Mouse (Mus musculus) forebrain, embryonic 13.5 days (tissue): ENCODE measurements at regions not wholly inside any gene's neighbourhood (a gene's known extent, or its start where the extent isn't known, plus 50 kb on each side); places are given as distances from the start of the nearest gene placed in this dataset.

Experiments used
- ATAC-seq: fragments of 200-750 bp; cut with Nextera tagmentation; 2 replicates; pipeline ENCODE4 v1.8.0; 2017
- H3K27ac ChIP-seq: fragments of 300-500 bp; sonication (generic); 2 replicates; pipeline ENCODE4 v1.5.1; 2015; ENCODE audit warnings: inconsistent platforms, mild to moderate bottlenecking, moderate library complexity
- H3K27me3 ChIP-seq: fragments of 300-500 bp; sonication (generic); 2 replicates; pipeline ENCODE4 v1.6.1; 2015; ENCODE audit warnings: mild to moderate bottlenecking, inconsistent platforms
- H3K36me3 ChIP-seq: fragments of 300-500 bp; sonication (generic); 2 replicates; pipeline ENCODE4 v1.6.1; 2015; ENCODE audit warnings: mild to moderate bottlenecking, inconsistent platforms; ENCODE audit not compliant: poor library complexity, severe bottlenecking
- H3K4me1 ChIP-seq: fragments of 300-500 bp; sonication (generic); 2 replicates; pipeline ENCODE4 v1.6.1; 2015; ENCODE audit warnings: inconsistent platforms
- H3K4me2 ChIP-seq: fragments of 300-500 bp; sonication (generic); 2 replicates; pipeline ENCODE4 v1.6.1; 2015; ENCODE audit warnings: inconsistent platforms, mild to moderate bottlenecking, moderate library complexity
- H3K4me3 ChIP-seq: fragments of 300-500 bp; sonication (generic); 2 replicates; pipeline ENCODE4 v1.5.1; 2015; ENCODE audit warnings: mild to moderate bottlenecking, inconsistent platforms
- H3K9ac ChIP-seq: fragments of 300-500 bp; sonication (generic); 2 replicates; pipeline ENCODE4 v1.6.1; 2015; ENCODE audit warnings: mild to moderate bottlenecking, inconsistent platforms
- H3K9me3 ChIP-seq: fragments of 300-500 bp; sonication (generic); replicated peaks from 2 replicates; pipeline ENCODE4 v1.6.1; 2016; ENCODE audit warnings: inconsistent platforms
- WGBS: fragments of 180-500 bp; shearing (Covaris S2); methylation state at CpG from one replicate; pipeline ENCODE4 v1.1.7; 2015; 5-methylcytosine and 5-hydroxymethylcytosine counted together

DNA sequence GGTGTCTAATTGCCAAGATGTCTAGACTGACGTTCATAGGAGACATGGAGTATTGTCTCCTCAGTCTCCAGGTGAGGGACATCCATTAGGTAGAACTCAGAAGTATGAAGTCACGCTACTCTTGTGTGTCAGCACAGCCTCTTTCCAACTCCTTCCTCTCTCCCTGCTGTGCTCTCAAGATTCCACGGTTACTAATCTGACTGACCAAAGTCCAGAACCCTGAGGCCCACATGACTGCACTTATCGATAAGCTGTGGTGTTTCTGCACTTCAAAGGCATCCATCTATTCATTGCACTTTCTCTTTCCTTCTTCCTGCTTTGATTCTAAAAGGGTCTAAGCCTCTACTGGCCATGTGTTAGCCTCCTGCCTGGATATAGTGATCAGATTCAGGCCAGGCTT is 107.4 kb upstream of the Neo1 start:
- Histone ChIP-seq H3K27ac (no peak overlapping the region), H3K27me3 (no peaks in the 10 kb centered on the region), H3K9me3 (no peaks in the 10 kb centered on the region), H3K36me3 (no peaks in the 10 kb centered on the region), H3K4me3 (no peak overlapping the region), H3K4me1 (no peaks in the 10 kb centered on the region), H3K9ac (no peak overlapping the region), H3K4me2 (no peak overlapping the region)
- WGBS, result 88% methylated on average over 4 of the region's 4 CpGs
- ATAC-seq, result no peak

GRCm38 (mm10) chr9:59134171-59135041 is 98.2 kb upstream of the Neo1 start:
- Histone ChIP-seq H3K27me3 (no peaks in the 10 kb centered on the region), H3K36me3 (no peaks in the 10 kb centered on the region), H3K27ac (no peak overlapping the region), H3K9me3 (no peaks in the 10 kb centered on the region), H3K4me1 (peaks cover 11% of the 10 kb centered on the region), H3K4me2 (no peak overlapping the region), H3K4me3 (no peak overlapping the region), H3K9ac (no peak overlapping the region)
- ATAC-seq, result no peak
- 42% methylated on average over 15 of the region's 15 CpGs for WGBS

- 78% methylated on average over 9 of the region's 9 CpGs for WGBS
- Histone ChIP-seq H3K4me1 (peaks cover 12% of the 10 kb centered on the region), H3K4me3 (no peak overlapping the region), H3K9me3 (no peaks in the 10 kb centered on the region), H3K36me3 (no peaks in the 10 kb centered on the region), H3K4me2 (no peak overlapping the region), H3K9ac (no peak overlapping the region), H3K27ac (no peak overlapping the region), H3K27me3 (no peaks in the 10 kb centered on the region)
- no peak for ATAC-seq
Observed at GRCm38 (mm10) chr9:59129699-59130340, 93.6 kb upstream of the Neo1 start.

- Histone ChIP-seq H3K9ac (no peak overlapping the region), H3K4me1 (peaks cover 6% of the 10 kb centered on the region; the same call in 1 of the 2 replicates)
- WGBS, result 95% methylated on average over 1 of the region's 1 CpGs
Observed at GRCm38 (mm10) chr9:59129252-59129651, 93.0 kb upstream of the Neo1 start.

GRCm38 (mm10) chr9:59128023-59128422 is 91.8 kb upstream of the Neo1 start:
- H3K9ac ChIP-seq, result no peak overlapping the region
- no peaks in the 10 kb centered on the region for H3K9me3 ChIP-seq
- H3K27me3 ChIP-seq, result no peaks in the 10 kb centered on the region
- no peak overlapping the region; the same call in 1 of the 2 replicates for H3K27ac ChIP-seq
- no peaks in the 10 kb centered on the region for H3K36me3 ChIP-seq
- no peak overlapping the region for H3K4me2 ChIP-seq
- H3K4me1 ChIP-seq, result peaks cover 6% of the 10 kb centered on the region; the same call in 1 of the 2 replicates
- no peak overlapping the region for H3K4me3 ChIP-seq
- 77% methylated on average over 2 of the region's 2 CpGs for WGBS
- no peak for ATAC-seq

More at GRCm38 (mm10) chr9:59129252-59129651, 93.0 kb upstream of the Neo1 start:
- H3K27me3 ChIP-seq, result no peaks in the 10 kb centered on the region
- no peak overlapping the region for H3K4me2 ChIP-seq
- no peaks in the 10 kb centered on the region for H3K9me3 ChIP-seq
- H3K27ac ChIP-seq, result no peak overlapping the region
- H3K36me3 ChIP-seq, result no peaks in the 10 kb centered on the region
- ATAC-seq, result no peak
- H3K4me3 ChIP-seq, result no peak overlapping the region

DNA sequence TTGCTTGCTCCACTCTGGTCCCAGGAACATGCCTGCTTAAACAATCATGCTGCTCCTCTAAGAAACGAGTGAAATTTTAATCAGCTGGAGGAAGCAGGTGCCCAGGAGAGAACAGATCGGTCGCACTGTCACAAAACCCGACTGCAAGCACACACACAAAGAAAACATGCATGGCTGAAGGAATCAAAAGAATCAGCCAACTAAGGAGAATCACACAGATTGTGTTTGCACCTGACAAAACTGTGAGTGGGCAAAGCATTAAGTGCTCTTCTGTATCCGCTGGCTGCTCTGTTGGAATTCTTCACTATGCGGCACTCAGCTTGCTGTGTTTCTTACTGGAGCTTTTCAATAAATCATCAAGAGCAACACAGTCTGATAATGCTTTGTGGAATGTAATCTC is 89.6 kb upstream of the Neo1 start:
- WGBS, result 65% methylated on average over 6 of the region's 6 CpGs
- Histone ChIP-seq H3K4me1 (peaks cover 6% of the 10 kb centered on the region; the same call in 1 of the 2 replicates), H3K36me3 (no peaks in the 10 kb centered on the region), H3K4me3 (no peak overlapping the region), H3K4me2 (no peak overlapping the region), H3K9me3 (no peaks in the 10 kb centered on the region), H3K9ac (no peak overlapping the region), H3K27ac (no peak overlapping the region), H3K27me3 (no peaks in the 10 kb centered on the region)
- ATAC-seq, result no peak

DNA sequence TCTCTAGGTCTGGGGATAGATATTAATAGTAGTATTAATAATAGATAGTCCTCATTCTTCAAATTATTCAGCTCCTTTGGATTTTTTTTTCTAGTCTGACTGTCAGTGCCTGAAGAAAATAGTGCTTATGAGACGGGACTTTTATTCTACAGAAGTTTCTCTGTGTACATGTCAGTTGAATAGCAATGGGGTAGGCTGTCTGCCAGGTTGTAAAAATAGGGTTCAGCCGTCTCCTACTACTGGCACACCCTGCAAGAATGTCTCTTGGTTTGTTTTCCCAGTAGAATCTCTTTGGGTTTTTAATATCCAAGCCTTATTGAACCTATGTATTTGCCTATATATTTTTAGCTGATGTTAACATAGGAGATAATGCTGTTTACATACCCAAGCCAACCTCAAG is 80.3 kb upstream of the Neo1 start:
- no peak overlapping the region for H3K4me2 ChIP-seq
- no peak overlapping the region for H3K4me3 ChIP-seq
- H3K4me1 ChIP-seq, result no peaks in the 10 kb centered on the region
- no peaks in the 10 kb centered on the region for H3K27me3 ChIP-seq
- WGBS, result 47% methylated on average over 2 of the region's 2 CpGs
- no peaks in the 10 kb centered on the region for H3K36me3 ChIP-seq
- no peak overlapping the region for H3K27ac ChIP-seq
- H3K9me3 ChIP-seq, result no peaks in the 10 kb centered on the region
- H3K9ac ChIP-seq, result no peak overlapping the region
- no peak for ATAC-seq

DNA sequence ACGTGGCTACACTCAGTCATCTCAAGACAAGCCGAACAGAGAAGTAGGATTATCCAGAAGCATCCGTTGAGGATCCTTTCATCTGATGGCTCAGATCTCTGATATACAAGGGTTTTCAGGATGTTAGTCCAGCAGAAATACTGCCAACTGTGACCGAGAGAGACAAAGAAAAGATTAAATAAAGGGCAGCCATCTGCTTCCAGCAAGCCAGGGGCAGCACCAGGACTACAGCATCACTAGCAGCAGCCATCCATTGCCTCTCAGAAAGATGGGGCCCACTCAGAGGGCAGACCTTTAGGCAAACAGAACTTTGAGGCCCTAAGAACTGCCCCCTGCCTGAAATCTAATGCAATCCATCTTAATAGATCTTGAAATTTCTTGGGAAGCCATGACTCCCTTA is 77.6 kb upstream of the Neo1 start:
- no peak overlapping the region for H3K4me3 ChIP-seq
- H3K9me3 ChIP-seq, result no peaks in the 10 kb centered on the region
- H3K36me3 ChIP-seq, result no peaks in the 10 kb centered on the region
- no peak overlapping the region for H3K27ac ChIP-seq
- H3K4me2 ChIP-seq, result no peak overlapping the region
- ATAC-seq, result no peak
- no peaks in the 10 kb centered on the region for H3K4me1 ChIP-seq
- H3K9ac ChIP-seq, result no peak overlapping the region
- 54% methylated on average over 4 of the region's 4 CpGs for WGBS
- no peaks in the 10 kb centered on the region for H3K27me3 ChIP-seq

DNA sequence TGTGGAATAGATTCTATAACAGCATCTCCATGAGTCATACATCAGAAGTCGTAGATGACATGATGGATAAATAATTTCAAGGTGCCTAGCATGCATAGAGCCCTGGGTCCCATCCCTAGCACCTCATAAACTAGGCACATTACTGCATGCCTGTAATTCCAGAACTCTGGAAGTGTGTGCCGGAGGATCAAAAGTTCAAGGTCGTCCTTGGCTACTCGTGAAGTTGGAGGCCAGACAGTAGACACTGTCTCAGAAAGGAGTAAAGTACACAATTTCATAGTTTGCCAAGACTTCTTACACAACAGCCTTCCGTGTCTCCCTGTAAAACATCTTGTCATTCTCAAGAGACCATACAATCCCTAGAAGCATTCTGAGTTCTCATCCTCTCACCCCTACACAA is 63.5 kb upstream of the Neo1 start:
- H3K4me3 ChIP-seq, result no peak overlapping the region
- no peaks in the 10 kb centered on the region for H3K27me3 ChIP-seq
- H3K4me1 ChIP-seq, result peaks cover 29% of the 10 kb centered on the region
- H3K36me3 ChIP-seq, result no peaks in the 10 kb centered on the region
- H3K9ac ChIP-seq, result no peak overlapping the region
- no peak for ATAC-seq
- H3K27ac ChIP-seq, result no peak overlapping the region
- H3K9me3 ChIP-seq, result no peaks in the 10 kb centered on the region
- H3K4me2 ChIP-seq, result no peak overlapping the region
- 94% methylated on average over 5 of the region's 5 CpGs for WGBS

- peak; percentile 43; the same call in 1 of the 2 replicates for ATAC-seq
- Histone ChIP-seq H3K4me3 (no peak overlapping the region), H3K9ac (no peak overlapping the region), H3K9me3 (no peaks in the 10 kb centered on the region), H3K27ac (no peak overlapping the region), H3K4me1 (peaks cover 29% of the 10 kb centered on the region), H3K36me3 (no peaks in the 10 kb centered on the region), H3K27me3 (no peaks in the 10 kb centered on the region), H3K4me2 (no peak overlapping the region)
- 47% methylated on average over 4 of the region's 4 CpGs for WGBS
Observed at GRCm38 (mm10) chr9:59097564-59097963, 61.3 kb upstream of the Neo1 start.

DNA sequence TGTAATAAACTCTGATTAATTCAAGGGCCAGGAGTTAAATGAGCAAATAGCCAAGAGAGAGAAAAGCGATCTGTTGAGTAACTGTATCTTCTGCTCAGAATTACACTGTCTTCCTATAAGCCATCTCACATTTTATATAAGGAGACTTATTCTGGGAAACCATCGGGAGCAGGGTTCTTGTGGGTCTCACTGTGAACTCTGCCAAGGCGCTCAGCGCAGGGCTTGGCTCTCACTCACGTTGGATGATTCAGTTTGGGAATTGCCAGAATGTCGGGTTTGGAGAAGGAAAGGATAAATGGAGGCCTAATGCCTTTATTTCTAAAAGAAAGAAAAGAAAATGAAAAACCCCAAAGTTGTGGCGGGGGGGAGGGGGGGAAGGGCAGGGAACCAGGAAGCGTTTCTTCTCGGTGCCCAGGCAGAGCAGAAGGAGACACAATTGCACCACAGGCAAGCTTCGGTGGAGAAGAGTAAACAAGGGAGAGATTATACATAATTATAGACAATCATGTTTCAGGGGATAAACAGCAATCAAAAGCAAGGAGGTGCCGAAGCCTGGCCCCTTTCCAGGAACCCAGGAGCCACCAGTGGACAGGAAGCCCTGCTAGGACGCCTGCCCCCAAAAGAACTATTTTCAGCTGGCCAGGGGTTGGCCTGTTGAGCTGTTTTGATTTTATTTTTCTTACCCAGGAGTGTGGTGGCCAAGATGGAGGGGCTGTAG is 60.5 kb upstream of the Neo1 start:
- Histone ChIP-seq H3K4me3 (no peak overlapping the region), H3K27ac (no peak overlapping the region), H3K4me2 (no peak overlapping the region), H3K9ac (no peak overlapping the region), H3K9me3 (no peaks in the 10 kb centered on the region), H3K36me3 (no peaks in the 10 kb centered on the region), H3K27me3 (no peaks in the 10 kb centered on the region), H3K4me1 (peaks cover 29% of the 10 kb centered on the region)
- 34% methylated on average over 12 of the region's 12 CpGs for WGBS
- ATAC-seq, result no peak

DNA sequence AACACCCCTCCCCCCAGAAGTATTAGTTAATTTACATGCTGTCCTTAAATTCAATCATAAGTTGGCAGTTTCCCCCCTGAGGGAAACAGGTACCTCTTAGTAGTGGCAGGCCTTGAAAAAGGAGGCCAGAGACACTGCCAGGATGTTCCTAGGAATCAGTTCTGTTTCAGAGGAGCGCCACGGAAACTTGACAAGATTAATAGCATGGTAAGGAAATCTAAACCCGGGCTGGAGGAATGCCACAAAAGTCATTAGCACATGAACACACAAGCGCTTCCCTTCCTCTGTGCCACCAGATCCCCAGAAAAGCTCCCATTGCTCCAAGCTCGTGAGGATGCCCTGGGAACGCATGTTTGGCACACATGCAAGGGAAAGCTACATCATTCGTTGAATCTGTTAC is 59.4 kb upstream of the Neo1 start:
- H3K27me3 ChIP-seq, result no peaks in the 10 kb centered on the region
- no peak overlapping the region for H3K27ac ChIP-seq
- H3K36me3 ChIP-seq, result no peaks in the 10 kb centered on the region
- no peaks in the 10 kb centered on the region for H3K9me3 ChIP-seq
- no peak overlapping the region for H3K4me2 ChIP-seq
- no peak overlapping the region for H3K9ac ChIP-seq
- H3K4me3 ChIP-seq, result no peak overlapping the region
- 83% methylated on average over 7 of the region's 7 CpGs for WGBS
- no peak for ATAC-seq
- peaks cover 29% of the 10 kb centered on the region for H3K4me1 ChIP-seq
